Mouse (Mus musculus): Measurements from ENCODE around the gene Raf1.
"Not testable (repeated sequence)": the region's sequence is repeated elsewhere in the genome, so short reads cannot be mapped to it uniquely, and the experiment has no call there.

Gene Raf1

DNA sequence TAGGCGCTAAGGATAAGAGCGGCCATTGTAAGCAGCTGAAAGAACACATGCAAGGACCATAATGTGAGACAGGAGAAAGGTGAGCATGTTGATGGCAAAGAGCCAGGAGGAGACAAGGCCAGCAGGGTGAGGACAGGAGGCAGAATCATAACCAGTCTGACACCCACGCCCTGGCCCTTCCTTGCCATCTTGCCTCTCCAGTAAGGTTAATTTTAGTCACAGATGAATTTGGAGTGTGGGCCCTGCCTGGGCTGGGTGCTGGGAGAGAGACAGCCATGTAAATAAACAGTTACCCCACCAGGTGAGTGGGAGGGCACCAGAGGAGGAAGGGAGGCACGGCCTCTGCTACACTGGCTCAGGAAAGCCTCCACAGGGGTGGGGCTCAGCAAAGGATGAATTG is 4.6 kb upstream of the Raf1 start:
- DNase-seq: no peak

DNA sequence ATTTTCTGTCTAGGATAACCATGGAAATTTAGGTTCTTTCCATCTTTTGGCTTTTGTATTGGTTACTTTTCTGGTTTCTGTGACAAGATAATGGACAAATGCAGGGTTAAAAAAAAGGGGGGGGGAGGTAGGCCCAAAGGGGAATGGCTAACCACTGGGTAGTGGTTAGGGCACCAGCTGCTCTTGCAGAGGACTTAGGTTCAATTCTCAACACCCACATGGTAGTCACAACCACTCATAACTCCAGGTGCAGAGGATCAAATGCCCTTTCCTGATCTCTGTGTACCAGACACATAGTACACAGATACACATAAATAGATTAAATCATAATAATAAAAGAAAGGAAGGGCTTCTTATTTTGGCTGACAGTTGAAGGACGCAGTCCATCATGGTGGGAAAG is 1.6 kb upstream of the Raf1 start:
- no peak for DNase-seq

DNA sequence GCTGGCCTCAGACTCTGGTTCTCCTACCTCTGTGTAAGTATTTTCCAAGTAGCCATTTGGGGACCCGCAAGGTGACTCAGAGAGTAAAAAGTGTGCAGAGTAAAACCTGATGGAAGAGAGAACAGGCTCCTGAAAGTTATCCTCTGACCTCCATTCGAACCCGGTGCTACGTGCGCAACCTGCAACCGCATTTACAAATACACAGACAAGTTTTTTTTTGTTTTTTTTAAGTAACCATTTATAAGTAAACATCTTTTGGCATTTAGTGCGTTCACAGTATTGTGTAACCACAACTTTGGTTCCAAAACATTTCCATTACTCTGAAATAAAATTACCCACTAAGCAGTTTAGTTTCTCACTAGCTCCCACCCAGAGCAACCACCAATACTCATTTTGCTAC is 1.0 kb upstream of the Raf1 start:
- no peak for DNase-seq

DNA sequence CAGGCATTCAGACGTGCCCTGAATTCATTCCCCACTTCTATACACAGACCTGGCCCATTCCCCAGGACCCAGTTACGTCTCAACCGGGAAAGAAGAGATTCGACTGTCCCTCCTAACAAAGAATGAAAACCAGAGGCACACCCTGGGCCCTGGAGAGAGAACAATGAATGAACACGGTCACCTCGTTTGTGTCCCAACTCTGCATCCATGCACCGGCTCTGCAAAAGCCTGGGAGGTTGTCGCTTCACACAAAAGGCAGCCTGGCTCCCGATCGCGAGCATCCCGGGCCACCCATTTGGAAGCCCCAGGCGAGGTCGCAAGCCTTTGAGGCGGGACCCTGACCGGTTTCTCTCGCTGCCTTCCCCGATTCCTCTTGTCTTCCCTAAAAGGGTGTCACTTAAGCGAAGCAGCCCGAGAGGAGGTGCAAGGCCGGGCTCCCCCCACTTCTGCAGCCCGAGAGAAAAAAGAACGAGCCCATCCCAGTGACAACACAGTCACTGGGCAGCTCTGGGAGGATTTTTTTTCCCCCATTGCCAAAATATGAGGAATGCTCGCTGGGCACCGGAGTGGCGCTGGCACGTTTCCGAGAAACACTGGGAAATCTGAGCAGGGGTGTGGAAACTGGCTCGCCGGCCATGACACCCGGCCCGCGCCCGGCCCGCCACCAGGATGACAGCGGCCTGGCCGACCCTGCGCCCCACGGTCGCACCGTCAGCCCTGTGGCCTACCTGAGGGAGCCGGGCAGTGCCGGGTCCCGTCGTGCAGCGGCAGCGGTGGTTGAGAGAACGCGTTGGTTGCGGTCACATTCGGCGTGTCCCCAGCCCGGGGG is 713 bp downstream of the Raf1 start:
- peak; percentile 35 to 49 for DNase-seq

DNA sequence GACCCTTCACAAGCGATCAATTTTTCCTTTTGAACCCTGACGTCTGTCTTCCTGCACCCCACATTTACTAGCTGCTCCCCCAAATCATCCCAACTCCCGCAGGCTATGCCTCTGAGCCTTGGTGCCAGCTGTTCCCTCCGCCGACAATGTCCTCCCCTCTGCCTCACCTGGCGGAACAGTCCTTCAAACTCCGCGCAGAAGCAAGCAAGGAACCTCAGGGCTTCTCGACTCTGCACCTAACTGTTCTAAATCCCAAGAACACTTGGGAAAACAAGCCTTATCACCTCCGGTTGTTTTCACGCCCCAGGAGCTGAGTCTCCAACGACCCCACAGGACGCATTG is 1.3 kb downstream of the Raf1 start:
- peak; percentile 12 to 29 for DNase-seq

DNA sequence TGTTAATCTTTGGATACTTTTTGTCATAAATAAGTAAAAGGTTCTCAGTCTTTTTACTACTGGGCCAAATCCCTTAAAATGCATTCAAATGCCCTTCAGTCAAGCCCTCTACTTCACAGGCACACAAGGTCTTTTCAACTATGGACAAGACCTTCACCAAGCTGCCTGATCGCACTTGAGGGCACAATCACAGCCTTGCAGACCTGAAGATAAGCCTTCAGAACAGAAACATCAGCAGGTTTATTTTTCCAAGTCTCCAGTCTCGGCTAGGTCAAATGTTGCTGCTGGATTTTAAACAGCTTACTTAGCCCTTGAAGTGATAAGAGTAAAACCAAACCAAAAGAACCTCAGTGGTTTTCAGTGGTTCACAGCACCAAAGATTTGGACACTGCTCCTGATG is 2.1 kb downstream of the Raf1 start:
- DNase-seq: no peak

DNA sequence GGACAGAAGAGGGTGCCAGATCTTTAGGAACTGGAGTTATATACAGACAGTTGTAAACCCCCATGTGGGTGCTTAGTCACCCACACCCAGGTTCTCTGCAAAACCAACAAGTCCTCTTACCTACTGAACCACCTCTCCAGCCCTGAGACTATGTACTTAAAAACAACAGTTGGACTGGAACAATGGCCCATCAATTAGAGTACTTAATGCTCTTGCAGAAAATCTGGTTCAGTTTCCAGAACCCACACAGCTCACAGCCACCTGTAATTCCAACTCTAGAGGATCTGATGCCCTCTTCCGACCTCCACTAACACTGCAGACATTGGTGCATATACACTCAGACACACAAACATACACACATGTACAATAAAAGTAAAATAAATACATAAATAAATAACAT is 3.7 kb downstream of the Raf1 start:
- no peak for DNase-seq

DNA sequence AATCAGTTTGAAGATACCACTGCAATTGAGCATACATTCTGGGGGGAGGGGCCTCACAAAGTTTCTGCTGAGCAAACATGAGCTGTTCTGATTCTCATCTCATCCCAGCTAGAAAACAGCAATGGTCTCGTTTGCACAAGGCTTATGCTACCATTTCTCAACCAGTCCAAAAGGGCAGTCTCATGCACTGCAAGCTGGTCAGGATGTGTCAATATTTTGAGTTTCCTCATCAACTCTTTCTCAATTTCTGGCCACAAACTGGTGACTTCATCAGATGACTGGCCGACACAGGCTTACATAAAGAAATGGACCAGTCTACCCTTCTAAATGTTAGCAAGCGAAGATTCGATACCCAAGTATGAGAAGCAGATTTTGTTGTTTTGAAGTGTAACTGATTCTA is 9.8 kb downstream of the Raf1 start:
- DNase-seq: no peak

DNA sequence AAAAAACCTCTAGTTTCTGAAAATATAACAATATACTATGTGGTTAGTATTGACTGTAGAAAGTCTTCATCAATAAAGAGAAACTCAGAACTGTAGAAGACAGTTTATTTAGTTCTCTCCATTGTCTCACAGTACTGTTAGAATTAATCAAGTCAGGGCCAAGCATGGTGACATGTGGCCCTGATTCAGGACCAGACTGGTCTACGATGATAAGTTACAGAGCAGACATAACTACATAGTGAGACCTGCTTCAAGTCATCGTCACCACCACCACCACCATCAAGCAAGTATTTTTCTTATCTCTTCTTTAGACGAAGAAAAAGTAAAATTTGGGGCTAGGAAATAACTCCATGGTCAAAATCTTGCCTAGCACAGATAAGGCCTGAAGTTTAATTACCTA is 12.2 kb downstream of the Raf1 start:
- DNase-seq: no peak

DNA sequence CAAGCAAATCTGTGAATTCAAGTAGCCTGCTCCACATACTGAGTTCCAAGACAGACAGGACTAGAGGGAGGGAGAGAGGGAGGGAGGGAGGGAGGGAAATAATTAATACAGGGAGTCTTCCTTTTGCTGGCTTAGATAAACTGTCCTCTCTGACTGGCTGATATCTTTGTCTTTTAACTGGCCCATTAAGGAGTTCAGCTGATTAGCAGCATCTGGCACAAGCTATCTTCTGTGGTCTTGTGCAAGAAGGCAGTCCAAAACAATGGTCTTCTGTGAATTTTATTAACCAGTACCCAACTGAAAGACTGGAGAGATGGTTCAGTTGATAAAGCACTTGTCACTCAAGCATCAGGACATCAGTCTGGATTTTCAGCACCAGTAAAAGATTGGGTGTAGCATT is 17.6 kb downstream of the Raf1 start:
- DNase-seq: no peak

DNA sequence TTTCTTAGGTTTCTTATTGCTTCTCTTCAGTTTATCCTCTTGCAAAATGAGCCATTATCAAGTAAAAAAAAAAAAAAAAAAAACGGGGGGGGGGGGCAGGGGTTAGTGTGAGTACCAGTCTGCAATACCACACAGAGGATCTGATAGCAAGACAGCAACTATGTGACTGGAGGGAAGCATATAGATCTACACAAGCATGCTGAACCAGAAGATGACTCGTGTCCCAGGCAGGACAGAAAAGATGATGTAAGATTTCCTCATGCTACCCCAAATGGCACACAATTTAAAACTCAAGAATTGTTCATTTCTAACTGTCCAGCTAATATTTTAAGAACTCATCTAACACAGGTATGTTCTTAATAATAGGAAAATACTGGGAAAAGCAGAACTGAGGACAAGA is 22.5 kb downstream of the Raf1 start:
- DNase-seq: no peak

DNA sequence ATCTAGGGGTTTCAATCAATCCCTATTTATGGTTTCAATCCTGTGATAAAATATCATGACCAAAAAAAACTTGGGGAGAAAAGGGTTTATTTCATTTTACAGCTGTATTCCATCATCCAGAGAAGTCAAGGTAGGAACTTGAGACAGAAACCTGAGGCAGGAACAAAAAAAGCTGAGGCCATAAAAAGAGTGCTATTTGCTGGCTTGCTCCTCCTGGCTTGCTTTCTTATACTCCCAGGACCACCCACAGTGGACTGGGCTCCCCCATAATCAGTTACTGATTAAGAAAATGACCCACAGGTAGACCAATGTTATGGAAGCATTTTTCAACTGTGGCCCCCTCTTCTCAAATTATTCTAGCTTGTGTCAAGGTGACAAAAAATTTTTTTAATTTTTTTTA is 24.7 kb downstream of the Raf1 start:
- DNase-seq: no peak

DNA sequence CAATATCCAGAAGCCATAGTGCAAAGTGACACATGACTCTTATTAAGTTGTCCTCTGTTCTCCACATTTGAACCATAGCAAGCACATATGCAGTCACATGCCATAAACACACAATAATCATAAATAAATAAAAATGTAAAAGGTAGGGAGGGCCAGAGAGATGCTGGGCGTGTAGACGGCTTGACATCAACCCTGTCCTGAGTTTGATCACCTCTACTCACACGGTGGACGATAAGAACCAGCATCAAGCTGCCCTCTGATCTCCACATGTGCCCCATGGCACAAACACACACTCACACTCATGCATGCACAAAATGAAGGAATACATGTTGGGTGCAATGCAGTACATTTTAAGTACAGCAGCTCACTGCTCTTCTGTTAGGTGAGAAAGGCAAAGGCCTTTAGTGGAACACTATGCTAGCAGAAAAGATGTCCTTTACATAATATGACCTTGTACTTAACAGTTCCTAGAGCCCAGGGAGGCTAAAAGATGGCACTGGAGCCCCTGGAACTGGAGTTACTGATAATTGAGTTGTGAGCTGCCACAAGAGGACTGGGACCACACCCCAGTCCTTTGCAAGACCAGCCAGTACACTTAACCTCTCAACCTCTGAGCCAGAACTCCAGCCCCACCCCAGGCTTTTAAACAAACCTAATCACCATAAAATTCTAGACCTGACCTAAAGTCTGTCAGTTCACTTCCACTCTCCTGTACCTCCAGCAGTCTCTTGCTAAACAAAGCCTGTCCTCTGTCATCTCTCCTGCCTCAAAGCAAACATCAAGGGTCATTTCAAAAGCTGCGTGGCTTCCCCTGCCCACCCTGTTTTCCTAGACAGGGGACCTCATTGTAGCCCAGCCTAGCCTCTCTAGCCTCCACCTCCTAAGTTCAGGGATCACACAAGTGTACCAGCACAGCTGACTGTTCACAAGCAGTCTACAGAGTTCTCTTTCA is 25.7 kb downstream of the Raf1 start:
- DNase-seq: no peak

DNA sequence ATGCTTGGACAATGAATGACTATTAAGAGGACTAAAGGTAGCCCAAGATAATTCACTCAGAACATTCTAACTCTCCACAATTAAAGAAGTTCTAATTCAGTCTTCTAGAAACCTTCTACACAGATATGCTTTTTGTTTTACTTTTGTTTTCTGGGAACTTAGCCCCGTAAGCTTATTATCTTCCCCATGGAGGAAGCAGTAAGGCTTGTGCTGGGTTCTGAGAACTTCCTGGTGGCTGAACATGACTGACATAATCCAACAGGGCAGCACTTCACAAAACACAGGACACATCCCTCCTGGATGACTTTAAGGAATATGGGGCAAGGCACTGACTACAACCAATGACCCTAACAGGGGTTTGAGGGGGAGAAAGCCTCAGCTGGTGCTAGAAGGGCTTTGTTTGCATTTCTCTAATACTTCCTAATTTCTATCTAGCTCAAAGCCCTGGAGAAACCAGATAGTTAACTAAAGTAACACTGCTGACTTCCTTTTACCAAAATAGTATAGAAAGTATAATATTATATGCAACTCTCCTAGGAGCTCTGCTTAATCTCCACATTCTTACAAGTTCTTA is 26.6 kb downstream of the Raf1 start:
- no peak for DNase-seq

DNA sequence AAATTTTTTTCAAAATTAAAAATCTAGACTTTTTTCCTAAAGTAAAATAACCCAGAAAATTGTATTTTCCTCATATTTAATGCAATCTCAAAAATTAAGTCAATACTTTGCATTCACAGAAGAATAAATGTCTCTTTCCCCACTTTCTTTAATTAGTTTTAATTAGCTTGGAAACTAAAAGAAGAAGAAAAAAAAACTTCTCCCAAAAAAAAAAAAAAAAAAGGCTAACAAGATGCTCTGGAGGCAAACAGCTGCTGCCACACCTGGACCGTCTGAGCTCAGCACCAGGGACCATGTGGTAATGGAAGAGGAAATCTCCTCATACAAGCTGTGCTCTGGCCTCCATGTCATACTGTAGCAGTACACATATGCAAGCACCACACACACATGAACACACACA is 33.1 kb downstream of the Raf1 start:
- DNase-seq: no peak

DNA sequence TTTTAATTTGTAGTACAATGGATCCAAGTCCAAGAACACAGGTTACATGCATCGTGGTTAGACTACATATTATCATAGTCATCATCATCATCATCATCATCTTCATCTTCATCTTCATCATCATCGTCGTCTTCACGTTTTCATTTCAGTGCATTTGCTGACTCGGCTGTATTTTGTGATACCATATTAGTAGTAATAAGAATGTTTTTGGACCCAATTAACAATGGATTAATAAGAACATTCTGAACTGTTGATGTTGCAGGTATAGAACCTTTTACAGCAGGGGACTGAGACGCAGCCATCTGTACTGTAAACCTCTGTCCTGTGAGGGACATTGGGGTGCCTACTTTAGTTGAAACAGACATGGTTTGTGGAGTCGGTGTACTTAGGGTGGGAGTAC is 38.2 kb downstream of the Raf1 start:
- DNase-seq: not testable (repeated sequence)

DNA sequence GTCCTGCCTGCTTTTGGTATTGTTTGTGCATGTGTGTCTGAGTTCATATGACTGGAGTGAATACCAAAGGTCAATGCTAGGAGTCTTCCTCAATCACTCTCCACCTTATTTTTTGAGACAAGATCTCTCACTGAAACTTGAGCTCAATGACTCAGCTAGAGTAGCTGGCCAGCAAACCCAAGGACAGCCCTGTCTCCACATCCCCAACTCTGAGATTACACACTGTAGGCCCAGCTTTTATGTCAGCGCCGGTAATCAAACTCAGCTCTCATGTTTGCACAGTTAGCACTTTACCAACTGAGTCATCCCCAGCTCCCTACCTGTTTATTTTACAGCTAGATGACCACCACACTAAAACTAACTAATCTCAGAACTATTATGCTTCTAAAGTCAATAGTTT is 42.4 kb downstream of the Raf1 start:
- no peak for DNase-seq

DNA sequence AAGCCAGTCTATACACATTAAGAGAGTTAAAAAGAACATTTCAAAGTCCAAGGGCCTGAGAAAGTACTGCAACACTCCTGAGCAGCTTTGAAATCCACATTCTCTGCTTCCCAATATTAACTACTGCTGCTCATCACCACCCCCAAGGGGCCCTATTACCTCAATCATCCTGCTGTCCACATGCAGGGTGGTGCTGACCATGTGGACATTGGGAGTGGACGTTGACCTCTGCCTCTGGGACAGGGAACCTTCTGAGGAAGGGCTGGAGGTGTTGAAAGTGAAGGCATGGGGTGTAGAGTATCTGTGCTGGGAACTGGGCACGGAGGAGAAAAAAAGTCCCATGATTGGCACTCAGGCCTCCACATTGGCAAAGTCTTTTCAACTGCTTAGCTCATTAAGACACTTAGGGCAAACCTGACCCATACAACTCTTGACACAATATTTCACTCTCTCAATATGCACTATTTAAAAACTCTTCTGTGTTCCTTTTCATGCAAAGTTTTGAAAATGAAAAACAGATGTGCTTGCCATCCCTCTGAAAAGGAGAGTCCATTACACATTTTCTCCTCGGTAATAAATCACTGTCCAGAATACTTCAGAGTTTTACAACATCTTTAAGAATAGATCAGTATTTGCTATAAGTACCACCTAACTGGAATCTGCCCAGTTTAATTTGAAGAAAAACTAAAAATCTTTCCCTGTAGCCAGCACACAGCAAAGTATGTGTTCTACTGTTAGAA is 45.2 kb downstream of the Raf1 start:
- no peak for DNase-seq

DNA sequence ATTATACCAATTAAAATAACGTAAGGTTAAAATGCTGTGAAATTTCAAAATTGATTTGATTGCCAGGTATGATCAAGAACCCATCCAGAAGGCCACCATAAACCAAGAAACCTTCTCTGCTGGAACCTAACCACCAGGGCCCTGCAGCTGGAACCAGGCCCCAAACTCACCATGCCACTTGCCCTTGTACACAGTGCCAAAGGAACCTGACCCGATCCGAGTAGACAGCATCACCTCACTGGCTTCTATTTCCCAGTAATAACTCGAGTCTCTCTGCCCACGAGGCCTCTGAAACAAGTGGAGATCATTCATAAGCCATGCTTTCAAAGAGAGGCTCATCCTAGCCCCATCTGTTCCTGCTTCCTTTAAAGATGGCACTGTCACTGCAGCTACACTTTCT is 50.3 kb downstream of the Raf1 start:
- no peak for DNase-seq

DNA sequence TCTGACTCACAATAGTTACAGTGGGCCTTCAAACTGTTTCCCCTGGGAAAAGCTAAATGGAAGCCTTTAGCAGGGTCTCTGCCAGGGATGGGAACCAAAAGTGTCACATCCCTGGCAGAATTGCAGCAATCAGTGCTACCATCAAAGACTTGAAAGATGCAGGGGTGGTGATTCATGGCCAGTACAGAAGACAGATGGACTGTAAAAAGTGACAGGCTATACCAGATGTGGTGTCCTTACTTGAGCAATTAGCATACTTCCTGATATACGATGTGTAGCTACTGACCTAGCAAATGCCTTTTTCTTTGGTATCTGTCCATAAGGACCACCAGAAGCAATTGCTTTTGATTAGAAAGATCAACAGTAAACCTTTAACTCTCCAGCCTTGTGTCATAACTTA is 55.5 kb downstream of the Raf1 start:
- no peak for DNase-seq

DNA sequence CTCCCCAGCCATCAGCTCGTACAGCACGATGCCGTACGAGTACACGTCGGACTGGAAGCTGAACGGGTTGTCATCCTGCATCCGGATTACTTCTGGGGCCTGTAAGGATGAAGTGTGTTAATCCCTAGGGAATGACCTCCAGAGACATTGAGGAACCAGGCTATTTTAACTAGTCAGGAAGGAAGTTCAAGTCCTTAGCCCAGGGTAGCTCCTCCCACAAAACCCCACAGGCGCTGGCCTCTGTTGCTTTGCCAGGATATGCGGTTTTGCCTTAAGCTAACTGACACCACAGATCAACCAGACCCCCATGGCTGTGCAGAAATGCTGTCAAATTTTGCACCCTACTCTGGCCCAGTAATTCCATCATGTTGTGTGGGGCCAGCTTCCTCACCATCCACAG is 56.6 kb downstream of the Raf1 start:
- DNase-seq: peak; percentile 44 to 60

DNA sequence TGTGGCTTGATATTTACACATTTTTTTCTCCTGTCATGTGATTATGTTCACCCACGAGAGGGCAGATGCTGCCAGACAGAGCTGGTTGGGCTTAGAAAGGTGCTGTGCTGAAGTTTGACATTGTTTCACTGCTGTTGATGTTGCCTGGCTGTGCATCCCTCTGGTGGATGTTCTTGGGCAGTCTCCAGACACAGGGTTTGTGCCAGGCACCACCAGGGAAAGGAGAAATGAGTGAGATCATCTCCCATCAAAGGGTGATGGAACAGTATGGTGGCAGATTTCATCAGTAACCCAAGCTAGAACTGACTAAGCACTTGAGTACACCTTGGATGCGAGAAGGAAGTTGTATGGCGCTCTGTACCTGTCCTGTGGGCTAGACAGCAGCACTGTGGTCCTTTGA is 60.5 kb downstream of the Raf1 start:
- no peak for DNase-seq

DNA sequence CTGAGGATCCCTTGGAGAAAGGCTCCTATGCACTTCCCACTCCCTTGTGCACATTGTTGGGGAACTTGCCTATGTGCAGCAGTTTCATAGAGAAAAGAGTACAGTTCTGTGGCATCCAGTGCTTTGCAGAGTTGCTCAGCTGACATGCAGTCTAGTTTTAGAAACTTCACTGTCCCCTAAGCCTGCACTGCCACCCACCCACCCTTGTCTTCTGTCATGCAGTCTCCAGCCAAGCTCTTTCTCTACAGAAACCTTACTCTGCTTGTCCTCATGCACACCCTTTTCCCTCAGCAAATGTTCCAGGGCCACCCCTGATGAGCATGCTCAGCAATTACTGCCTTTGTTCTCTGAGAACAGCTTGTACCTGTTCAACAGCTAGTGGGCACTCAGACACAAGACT is 62.6 kb downstream of the Raf1 start:
- no peak for DNase-seq

Data from thymus, adult 18-20 months (tissue).